Mouse (Mus musculus): ENCODE results near the gene Clip1. TPM values are rescaled to one million over a fixed set of nuclear protein-coding genes. Genes with fewer than 3 reads are reported as not detected.

The Clip1 gene
- total RNA-seq, 2 experiments from 2014 or later: 119 to 121 TPM

DNA sequence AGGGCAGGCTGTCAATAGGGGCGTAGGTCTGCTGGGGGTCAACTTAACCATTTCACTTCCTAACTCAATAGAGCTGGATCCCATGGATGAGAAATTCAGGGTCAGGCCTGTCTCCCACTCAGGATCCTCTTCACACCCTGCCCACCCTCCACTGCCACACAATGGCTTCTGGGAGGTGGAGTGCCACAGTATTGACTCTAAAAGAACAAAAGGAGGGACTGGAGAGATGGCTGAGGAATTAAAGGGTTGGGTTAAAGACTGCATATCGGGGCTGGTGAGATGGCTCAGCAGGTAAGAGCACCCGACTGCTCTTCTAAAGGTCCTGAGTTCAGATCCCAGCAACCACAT, 13.0 kb downstream of the Clip1 start:
- no peak for DNase-seq (ENCODE audit: low spot score in 2 of 2)

DNA sequence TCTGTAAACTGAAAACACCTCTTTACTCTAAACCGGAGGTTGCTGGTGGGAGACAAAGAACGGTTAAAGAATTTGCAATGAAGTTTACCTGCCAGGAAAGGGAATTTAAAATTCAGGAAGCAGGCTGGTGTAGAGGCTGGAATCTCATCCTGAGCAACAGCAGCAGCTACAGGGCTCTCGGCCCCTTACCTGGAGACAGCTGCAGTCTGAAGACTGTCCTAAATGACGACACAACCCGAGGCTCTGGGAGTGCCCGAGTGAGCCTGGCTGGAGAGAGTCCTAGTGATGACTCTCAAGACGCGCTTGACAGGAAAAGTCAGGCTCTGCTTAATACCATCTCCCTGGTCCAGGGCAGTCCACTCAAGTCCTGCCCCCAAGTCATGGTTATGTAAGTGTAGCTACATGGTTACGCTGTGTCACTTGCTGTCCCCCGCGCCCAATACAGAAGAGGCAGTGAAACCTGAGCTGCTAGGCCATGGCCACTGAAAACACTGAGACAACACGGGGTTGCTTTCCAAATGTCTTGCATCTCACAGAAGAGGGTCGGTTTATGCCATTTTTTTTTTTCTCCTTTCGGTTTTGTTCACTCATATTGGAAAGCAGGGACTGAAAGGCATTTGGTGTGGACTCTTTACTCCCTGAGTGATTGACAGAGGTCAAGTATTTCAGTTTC, 13.5 kb downstream of the Clip1 start:
- no peak for DNase-seq (ENCODE audit: low spot score in 2 of 2)

DNA sequence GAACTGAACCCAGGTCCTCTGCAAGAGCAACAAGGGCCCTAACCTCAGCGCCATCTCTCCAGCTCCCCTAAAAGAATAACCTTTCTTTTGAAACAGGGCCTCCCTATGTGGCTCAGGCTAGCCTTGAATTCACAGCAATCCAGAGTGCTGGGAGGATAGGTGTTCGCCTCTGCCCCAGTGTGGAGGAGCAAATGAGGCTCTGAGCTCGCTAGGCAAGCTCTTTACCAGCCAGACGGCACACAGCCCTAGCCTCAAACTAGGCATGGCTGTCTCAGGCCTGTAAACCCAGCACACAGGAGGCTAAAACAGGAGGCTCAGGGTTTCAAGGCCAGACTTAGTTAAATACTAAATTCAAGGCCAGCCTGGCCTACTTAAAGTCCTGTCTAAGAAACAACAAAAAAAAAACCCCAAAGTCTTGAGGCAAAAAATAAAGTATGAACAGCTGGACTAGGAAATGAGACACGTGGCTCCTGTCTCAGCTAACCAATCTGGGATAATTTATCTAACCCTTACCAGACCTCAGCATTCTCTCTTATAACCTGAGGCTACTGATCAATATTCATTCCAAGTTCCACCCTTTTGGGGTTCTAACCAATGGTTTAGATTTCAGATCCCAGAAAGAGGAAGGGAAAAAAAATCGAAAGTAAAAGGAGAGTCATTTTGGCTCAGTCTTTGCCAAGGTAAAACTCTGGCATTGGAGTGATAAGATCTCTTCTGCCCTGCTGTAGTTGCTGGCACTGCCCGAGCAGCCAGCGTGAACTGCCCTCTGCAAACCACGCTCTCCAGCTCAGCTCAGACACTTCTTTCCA, 14.2 kb downstream of the Clip1 start:
- DNase-seq (ENCODE audit: low spot score in 2 of 2): no peak

DNA sequence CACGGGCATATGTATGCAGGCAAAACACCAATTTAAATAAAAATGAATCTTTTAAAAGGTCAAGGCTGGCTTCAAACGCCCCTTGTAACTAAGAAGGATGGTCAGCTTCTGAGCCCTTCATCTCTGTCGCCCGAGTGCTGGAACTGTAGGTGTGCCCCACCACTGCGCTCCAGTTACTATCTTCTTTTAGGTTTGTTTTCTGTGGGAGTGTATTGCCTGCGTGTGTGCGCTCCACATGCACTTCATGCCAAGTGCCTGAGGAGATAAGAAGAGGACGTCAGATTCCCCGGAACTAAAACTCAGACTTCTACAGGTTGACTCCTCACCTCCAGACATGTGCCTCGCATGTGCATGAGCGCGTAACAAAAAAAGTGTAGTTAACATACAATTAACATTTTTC, 16.5 kb downstream of the Clip1 start:
- no peak for DNase-seq (ENCODE audit: low spot score in 2 of 2)

DNA sequence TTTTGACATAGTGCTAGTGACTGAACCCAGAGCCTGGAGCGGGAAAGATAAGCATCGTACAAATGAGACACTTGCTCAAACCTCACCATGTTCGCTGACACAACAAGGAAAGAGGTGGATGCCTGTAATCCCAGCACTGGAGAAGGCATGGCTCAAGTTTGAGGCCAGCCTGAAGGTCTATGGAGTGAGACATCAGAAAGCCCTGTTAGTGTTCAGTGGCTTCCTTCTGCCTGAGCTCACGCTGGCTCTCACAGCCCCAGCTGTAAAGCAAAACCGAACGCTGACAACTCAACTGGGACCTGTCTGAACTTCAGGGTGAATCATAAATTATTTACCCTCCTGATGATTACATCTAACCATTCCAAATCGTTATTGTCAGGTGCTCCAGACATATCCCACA, 18.5 kb downstream of the Clip1 start:
- no peak for DNase-seq (ENCODE audit: low spot score in 2 of 2)

DNA sequence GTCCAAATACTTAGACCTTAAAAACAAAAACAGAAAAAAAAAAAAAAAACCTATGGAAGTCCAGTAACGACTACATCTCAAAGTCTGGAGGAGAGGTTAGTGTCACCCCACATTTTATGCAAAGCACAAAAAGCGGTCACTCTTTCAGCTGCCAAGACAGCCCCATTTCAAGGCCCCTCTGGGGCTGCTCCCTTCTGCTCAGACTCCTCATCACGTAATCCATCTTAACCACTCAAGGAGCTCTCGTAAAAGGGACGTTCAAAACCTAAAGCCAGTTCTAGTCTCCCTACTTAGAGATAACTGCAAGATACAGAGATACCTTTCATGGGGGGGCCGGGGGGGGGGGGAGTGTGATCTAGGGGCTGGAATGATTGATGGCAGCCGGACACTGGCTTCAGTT, 20.1 kb downstream of the Clip1 start:
- no peak for DNase-seq (ENCODE audit: low spot score in 2 of 2)

DNA sequence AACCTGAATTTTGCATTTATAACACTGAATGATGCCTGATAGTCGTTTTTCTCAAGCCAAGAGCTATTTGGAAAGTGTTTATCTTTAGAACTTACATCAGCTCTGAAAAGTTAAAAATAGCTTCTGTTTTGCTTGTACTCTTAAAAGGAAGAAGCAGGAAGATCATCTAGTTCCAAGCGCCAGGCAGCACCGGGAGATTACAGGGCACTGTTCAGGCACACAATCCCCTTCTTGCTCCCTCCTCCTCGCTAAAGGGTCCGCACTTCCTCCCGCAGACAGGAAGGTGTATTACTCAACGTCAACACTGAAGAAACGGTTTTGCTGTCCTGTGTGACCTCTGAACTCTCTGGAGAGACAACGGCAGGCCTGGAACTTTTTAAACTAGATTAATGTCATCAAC, 22.4 kb downstream of the Clip1 start:
- no peak for DNase-seq (ENCODE audit: low spot score in 2 of 2)

DNA sequence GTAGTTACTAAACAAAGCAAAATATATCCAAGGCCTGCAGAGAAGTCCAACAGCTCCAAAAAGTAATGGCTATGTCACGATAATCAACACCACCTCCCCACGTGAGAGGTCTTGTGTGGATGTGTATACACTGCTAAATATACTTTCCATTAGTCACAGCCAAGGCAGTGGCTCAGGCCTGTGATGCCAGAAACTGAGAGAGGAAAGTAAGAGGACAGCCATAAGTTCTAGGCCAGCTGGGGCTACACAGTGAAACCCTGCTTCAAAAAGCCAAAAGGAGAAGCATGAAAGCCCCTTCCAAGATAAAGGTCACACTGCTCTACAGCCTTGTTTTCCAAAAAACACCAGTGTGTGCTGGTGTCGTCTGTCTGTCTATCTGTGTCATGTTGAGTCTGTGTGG, 22.8 kb downstream of the Clip1 start:
- DNase-seq (ENCODE audit: low spot score in 2 of 2): no peak

DNA sequence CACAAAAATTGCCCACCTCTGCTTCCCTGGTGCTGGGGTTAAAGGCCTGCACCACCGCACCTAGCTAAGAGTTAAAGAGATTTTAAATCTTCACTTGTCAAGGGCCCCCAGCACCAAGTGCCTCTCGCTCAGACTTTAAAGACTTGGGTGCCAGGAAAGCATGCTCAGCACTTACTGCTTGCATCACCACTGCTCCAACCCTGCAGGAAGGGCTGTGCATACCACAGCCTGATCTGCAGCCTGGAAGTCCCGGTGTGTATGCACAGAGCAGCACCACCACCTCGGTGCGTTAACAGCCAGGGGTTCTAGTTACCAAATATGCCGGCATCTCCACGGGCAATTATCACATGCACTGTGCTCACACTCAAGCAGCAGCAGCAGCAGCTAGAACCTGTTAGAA, 26.8 kb downstream of the Clip1 start:
- DNase-seq (ENCODE audit: low spot score in 2 of 2): no peak

DNA sequence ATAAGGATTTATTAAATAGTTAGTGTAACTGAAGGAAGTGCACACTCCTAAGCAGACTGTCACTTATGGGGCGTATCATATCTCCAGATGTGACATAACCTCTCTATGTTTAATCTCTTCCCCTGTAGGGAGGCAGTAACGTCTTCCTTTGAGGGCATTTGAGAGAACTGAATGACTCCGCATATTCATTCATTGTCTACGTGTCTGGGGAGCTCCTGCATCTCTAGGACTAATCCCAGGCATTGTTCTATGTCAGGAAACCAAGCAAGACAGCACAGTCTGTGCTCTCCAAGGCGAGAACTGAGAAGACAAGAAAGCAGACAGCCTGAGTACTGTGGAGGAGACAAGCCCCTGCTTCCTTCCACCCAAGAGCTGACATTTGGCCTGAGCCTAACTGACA, 29.5 kb downstream of the Clip1 start:
- DNase-seq (ENCODE audit: low spot score in 2 of 2): no peak

DNA sequence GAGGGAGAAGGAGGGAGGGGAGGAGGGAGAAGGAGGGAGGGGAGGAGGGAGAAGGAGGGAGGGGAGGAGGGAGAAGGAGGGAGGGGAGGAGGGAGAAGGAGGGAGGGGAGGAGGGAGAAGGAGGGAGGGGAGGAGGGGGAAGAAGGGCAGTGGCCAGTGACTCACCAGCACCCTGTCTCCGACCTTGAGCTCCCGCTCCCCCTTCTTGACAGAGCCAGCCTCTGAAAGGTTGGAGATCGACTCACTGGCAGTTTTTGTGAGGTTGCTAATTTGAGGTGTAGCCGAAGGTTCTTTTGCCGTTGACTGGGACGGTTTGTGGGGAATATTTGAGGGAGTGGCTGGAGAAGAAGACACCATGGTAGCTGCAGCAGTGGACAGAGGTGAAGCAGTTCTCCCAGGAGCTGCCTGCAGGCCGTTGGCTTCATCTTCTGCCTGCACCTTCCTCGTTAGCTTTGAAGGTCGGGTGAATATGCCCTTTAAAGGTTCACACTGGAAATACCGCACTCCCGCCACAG, 31.1 kb downstream of the Clip1 start:
- no peak for DNase-seq (ENCODE audit: low spot score in 2 of 2)

DNA sequence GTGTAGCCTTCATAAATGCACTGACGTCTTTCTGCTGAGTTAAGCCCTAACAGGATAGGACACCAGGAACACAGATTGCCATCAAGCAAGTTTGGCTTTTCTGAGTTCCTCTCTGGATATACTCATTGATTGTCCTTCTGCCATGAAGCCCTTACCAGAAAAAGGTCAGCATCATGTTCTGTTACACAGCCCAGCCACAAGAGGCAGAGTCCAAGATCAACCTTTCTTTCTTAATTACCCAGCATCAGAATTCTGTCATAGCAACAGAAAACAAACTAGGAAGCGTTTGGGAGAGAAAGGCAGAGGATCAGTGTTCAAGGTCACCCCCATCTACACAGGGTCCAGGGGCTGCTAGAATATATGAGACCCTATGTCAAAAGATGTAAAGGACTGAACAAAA, 33.6 kb downstream of the Clip1 start:
- no peak for DNase-seq (ENCODE audit: low spot score in 2 of 2)

DNA sequence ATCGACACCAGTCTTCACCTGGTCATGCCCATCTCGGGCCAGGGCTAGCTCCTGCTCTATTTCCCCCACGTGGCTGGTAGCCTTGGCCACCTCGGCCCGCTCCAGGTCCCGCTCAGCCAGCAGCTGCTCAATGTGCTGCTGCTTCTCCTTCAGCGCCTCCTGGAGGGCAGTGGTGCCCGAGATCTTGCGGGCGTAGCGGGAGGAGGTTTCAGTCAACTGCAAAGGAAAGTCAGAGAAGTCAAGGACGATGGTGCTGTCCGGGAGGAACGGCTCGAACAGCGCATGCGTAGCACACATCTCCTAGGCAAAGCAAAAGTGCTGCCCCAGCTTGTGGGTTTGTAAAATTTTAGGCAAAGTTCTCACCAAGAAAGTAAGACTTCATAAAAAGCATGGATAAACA, 42.0 kb downstream of the Clip1 start:
- no peak for DNase-seq (ENCODE audit: low spot score in 2 of 2)

DNA sequence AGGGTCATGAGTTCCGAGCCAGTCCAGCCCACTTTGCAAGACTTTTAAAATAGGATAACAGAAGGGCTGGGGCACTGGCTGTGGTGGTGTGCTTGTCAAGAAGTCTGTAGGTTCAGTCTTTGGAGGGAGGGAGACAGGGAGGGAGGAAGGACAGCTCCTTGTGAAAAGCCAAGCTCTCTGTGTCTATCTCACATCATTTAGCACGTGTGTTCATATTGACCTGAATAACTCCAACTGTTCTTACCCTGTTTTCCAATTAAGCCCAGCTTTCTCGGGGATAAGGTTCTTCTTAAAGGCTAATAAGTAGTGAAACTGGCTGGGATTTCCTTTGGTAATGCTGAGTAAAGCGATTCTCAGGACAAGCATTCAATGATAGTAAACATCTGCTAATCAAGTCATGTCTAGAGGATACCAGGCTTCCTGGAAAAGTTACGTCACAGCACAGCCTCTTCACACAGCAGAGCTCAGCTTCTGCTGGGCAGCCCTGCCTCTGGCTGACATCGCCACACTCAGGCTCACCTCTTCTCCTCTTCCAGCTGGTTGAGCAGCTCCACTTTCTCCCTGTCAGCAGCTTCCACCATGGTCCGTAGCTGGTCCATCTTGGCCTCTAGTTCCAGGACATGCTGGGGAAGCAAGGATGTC, 43.0 kb downstream of the Clip1 start:
- no peak for DNase-seq (ENCODE audit: low spot score in 2 of 2)

DNA sequence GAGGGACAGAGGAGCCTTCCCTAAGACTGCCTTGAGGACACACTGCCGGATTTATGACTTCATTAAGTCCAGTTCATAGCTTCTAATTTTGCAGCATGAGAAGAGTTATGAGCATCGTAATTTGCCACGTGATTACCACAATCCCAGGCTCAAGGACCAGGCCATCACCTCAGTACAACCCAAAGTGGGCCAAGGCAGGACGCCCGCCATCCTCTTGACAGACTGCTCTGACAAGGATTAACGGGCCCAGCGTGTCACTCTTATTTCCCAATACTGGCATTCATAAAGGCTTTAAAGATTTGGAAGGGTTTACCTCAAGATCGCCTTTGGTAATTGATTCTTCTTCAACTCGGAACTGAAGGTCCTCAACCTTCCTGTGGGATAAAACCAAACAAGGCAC, 44.2 kb downstream of the Clip1 start:
- no peak for DNase-seq (ENCODE audit: low spot score in 2 of 2)

DNA sequence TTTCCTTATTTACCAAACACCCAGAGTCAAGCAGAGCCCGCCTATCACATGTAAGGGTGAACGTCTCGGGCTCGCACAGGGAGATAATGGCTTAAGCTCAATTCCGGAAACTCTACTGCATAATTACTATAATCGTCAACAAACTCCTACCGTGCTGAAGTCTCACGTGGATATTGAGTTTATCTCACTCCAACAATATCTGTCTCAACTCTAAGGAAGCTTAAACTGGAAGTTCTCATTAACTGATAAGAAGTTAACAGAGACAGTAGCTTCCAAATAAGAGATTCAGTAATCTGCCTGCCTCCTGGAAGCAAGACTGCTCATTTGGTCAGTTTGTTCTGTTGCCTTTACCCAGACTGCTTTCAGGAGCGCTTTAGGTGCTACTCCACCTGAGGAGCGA, 53.2 kb downstream of the Clip1 start:
- no peak for DNase-seq (ENCODE audit: low spot score in 2 of 2)

DNA sequence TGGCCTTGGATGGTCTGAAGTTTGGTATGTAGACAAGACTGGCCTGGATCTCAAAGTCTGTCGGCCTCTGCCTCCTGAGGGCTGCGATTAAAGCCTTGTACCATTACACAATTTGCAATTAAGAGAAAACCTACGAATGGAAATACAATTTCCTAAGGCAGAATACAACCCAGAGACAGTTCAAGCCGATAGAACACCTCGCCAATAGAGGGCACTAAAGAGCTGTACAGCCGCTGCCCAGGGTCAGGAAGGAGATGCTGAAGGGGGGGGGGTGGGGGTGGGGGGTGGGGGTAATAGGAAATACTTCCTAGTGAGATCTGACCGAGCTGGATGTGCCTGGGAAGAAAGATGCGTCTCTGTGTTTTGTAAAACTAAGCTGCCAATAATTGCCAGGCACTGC, 57.8 kb downstream of the Clip1 start:
- DNase-seq (ENCODE audit: low spot score in 2 of 2): peak; percentile 53 to 72

DNA sequence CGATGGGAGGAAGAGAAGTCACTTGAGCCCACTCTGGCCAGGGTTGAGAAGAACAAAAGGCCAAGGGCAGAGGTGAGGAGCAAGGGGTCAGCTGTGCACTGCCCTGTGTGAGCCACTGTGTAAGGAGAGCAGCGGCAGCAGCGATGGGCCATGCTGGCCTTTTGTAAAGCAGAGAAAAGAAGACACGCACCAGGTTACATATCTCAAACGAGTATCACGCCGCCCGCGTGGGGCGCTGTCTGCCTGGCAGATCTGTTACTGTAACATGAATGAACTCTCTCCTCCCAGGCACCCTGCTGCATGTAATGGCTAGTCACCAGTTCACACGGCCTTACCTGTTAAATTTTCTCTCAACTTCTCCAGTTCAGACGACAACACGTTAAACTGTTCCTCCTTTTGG, 62.0 kb downstream of the Clip1 start:
- no peak for DNase-seq (ENCODE audit: low spot score in 2 of 2)

DNA sequence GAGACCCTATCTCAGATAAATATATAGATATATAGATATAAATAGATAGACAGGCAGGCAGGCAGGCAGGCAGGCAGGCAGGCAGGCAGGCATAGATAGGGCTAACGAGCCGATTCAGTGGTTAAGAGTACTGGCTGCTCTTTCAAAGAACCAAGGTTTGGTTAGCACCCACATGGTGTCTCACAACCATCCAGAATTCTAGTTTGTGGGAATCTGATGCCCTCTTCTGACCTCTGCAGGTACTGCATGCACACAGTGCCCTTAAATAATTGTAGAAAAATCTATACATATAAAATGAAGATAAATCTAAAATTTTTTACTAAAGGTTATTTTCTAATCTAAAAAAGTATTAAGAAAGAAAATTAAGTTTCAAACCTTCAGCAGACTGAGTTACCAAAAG, 65.9 kb downstream of the Clip1 start:
- DNase-seq (ENCODE audit: low spot score in 2 of 2): peak; percentile 31 to 40

DNA sequence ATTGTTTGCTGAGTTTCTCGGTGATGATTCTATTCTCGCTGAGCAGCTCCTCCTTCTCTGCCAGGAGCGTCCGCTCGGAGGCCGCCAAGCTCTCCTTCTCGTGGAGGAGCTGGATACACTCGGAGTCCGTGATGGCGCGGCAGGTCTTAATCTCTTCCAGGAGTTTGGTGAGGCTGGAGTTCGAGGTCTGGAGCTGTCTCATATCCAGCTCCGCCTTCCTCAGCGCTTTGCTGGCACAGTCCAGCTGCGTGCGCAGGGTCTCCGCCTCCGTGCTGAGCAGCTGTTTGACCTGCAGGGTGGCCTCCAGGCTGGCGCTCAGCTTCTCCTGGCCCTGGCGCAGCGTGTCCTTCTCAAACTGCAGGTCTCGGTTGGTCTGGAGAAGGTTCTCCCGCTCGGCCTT, 70.2 kb downstream of the Clip1 start:
- no peak for DNase-seq (ENCODE audit: low spot score in 2 of 2)

DNA sequence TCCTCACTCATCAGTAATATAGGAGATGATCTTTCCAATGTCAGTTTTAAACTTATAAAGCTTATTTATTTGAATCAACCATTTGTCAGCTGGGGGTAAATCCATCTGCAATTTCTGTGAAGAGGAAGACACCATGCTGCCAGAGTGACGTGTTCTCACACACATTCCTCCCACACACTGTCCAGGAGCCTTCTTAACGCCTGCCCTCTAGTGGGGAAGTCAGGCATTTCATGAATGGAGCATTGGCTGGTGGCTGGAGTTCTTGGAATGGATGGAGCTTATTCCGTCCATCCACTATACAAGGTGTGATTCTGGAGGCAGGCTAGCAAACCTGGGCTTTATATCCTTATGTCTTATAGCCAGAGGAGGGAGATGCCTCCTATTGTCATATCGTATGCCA, 74.6 kb downstream of the Clip1 start:
- peak; percentile 88 to 91 for DNase-seq (ENCODE audit: low spot score in 2 of 2)

DNA sequence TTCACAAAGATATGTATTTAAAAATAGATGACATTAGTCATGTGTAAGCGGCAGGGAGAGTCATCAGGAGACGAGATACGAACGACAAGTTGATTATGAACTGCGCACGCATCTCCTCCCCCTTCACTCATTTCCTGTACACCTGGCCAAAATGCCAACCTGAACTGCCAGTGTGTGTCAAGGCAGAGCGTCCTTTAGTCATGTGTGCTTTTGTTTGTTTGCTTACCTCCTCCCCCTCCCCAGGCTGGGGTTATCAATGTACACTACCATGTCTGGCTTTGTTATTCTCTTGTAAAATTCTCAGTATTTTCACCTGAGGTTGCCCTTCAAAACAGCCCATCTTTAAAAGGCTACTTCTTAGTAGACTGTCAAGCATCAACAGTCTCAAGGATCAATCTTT, 75.0 kb downstream of the Clip1 start:
- DNase-seq (ENCODE audit: low spot score in 2 of 2): no peak
